Mouse (Mus musculus): ENCODE results near the gene Wipf3. TPM values are rescaled to one million over a fixed set of nuclear protein-coding genes. Genes with fewer than 3 reads are reported as not detected.

Wipf3 gene
- polyA plus RNA-seq, 1 experiment: 8.8 TPM

DNA sequence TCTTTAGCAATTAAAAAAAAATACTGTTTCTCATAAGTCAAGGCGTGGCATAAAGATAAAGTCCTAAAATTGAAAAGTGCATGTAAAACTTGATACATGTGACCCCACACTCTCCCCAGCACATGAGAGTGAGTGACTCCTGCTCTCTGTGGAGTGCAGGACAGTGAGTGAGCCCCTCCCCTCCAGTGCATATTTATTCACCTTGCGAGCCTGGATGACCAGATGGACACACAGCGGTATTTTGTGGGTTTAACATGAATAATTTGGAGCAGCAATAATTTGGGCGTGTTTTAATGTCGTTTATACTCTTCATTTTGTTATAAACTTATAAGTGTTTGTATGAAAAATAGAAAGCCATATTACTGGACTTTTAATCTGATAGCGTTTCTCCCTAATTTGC, 11.3 kb downstream of the Wipf3 start:
- TF ChIP-seq POLR2A (IDR thresholded peaks at IDR 0.05; ENCODE audit: low read depth, low read length): no peak
- TF ChIP-seq CTCF (IDR thresholded peaks at IDR 0.05; ENCODE audit: extremely low read depth, insufficient read length, insufficient replicate concordance, low read depth, low read length): no peak
- WGBS: 90% methylated on average over 6 of the region's 6 CpGs

DNA sequence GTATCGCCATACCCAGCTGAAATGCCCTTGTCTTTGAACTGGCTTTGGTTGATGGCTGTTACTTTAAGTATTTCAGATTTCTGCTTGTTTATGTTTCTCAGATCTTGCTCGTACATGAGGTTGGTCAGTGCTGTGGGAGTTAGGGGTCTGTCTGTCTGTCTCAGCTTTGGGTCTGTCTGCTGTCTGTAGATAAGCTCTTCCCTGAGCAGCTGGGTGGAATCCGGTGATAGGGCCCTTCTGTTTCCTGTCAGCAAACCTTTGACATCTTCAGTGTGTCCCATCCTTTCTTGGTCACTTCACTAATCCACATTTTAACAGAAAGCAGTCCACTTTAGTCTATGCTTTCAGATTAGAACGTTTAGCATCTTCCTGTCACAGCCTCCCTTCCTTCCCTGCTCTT, 14.3 kb downstream of the Wipf3 start:
- 73% methylated on average over 4 of the region's 4 CpGs for WGBS

More for the DNA sequence above, 11.3 kb downstream of the Wipf3 start:
- H3K4me3 ChIP-seq (ENCODE audit: low read depth, low read length): no peak overlapping the region
- 0 out of 2 replicates have a peak, but pooled peaks cover 2% of the 10 kb centered on the region for H3K4me1 ChIP-seq (ENCODE audit: control insufficient read depth, insufficient read depth, insufficient read length, low read length)
- no peak overlapping the region for H3K27ac ChIP-seq (ENCODE audit: insufficient read depth, low read depth, low read length)
- H3K36me3 ChIP-seq (ENCODE audit: control insufficient read depth, insufficient read depth, low read length): no peaks in the 10 kb centered on the region
- no peaks in the 10 kb centered on the region for H3K27me3 ChIP-seq (ENCODE audit: control insufficient read depth, insufficient read depth, low read length)

GRCm38 (mm10) chr6:54444086-54444485, 14.7 kb downstream of the Wipf3 start:
- Histone ChIP-seq H3K27ac (ENCODE audit: insufficient read depth, low read depth, low read length) (no peak overlapping the region), H3K4me3 (ENCODE audit: low read depth, low read length) (no peak overlapping the region), H3K4me1 (ENCODE audit: control insufficient read depth, insufficient read depth, insufficient read length, low read length) (0 out of 2 replicates have a peak, but pooled peaks cover 1% of the 10 kb centered on the region), H3K27me3 (ENCODE audit: control insufficient read depth, insufficient read depth, low read length) (no peaks in the 10 kb centered on the region), H3K36me3 (ENCODE audit: control insufficient read depth, insufficient read depth, low read length) (no peaks in the 10 kb centered on the region)
- 49% methylated on average over 7 of the region's 7 CpGs for WGBS
- TF ChIP-seq CTCF (IDR thresholded peaks at IDR 0.05; ENCODE audit: extremely low read depth, insufficient read length, insufficient replicate concordance, low read depth, low read length) (no peak), POLR2A (IDR thresholded peaks at IDR 0.05; ENCODE audit: low read depth, low read length) (no peak)

More for the DNA sequence above, 14.3 kb downstream of the Wipf3 start:
- 0 out of 2 replicates have a peak, but pooled peaks cover 2% of the 10 kb centered on the region for H3K4me1 ChIP-seq (ENCODE audit: control insufficient read depth, insufficient read depth, insufficient read length, low read length)
- TF ChIP-seq POLR2A (IDR thresholded peaks at IDR 0.05; ENCODE audit: low read depth, low read length) (no peak), CTCF (IDR thresholded peaks at IDR 0.05; ENCODE audit: extremely low read depth, insufficient read length, insufficient replicate concordance, low read depth, low read length) (no peak)
- no peak overlapping the region for H3K27ac ChIP-seq (ENCODE audit: insufficient read depth, low read depth, low read length)
- no peak overlapping the region for H3K4me3 ChIP-seq (ENCODE audit: low read depth, low read length)
- no peaks in the 10 kb centered on the region for H3K27me3 ChIP-seq (ENCODE audit: control insufficient read depth, insufficient read depth, low read length)
- no peaks in the 10 kb centered on the region for H3K36me3 ChIP-seq (ENCODE audit: control insufficient read depth, insufficient read depth, low read length)

DNA sequence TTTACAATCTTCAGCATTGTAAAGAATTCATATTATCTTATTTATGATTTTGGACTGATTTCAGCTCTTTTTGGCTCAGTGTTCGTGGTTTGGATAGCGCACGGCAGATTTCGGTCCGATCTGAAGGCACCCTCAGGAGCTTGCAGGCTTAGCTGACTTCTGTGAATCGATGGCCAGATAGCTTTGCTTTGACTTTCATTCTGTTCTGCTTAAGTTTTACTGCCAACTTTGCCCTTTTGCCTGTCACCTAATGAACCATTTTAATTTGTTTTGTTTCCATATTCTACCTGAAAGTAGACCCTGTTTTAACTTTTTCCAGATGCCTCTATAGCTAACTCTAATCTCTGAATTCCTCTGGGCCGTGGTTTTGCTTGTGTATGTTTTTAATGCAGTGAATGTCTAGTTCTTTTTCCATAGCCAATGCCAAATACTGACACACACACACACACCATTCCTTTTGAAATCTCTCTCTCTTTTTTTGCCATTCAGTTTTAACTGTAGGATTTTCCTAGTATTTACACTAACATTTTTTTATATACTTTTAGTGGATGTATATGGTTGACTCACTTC, 15.9 kb downstream of the Wipf3 start:
- no peaks in the 10 kb centered on the region for H3K27me3 ChIP-seq (ENCODE audit: control insufficient read depth, insufficient read depth, low read length)
- WGBS: 88% methylated on average over 7 of the region's 7 CpGs
- H3K36me3 ChIP-seq (ENCODE audit: control insufficient read depth, insufficient read depth, low read length): no peaks in the 10 kb centered on the region
- H3K4me3 ChIP-seq (ENCODE audit: low read depth, low read length): no peak overlapping the region
- H3K27ac ChIP-seq (ENCODE audit: insufficient read depth, low read depth, low read length): no peak overlapping the region
- no peaks in the 10 kb centered on the region for H3K4me1 ChIP-seq (ENCODE audit: control insufficient read depth, insufficient read depth, insufficient read length, low read length)
- TF ChIP-seq CTCF (IDR thresholded peaks at IDR 0.05; ENCODE audit: extremely low read depth, insufficient read length, insufficient replicate concordance, low read depth, low read length) (no peak), POLR2A (IDR thresholded peaks at IDR 0.05; ENCODE audit: low read depth, low read length) (no peak)

- H3K4me3 ChIP-seq (ENCODE audit: low read depth, low read length): no peak overlapping the region
- H3K36me3 ChIP-seq (ENCODE audit: control insufficient read depth, insufficient read depth, low read length): no peaks in the 10 kb centered on the region
- H3K27ac ChIP-seq (ENCODE audit: insufficient read depth, low read depth, low read length): no peak overlapping the region
- no peaks in the 10 kb centered on the region for H3K27me3 ChIP-seq (ENCODE audit: control insufficient read depth, insufficient read depth, low read length)
- no peaks in the 10 kb centered on the region for H3K4me1 ChIP-seq (ENCODE audit: control insufficient read depth, insufficient read depth, insufficient read length, low read length)
- no peak for TF ChIP-seq POLR2A (IDR thresholded peaks at IDR 0.05; ENCODE audit: low read depth, low read length)
- no peak for TF ChIP-seq CTCF (IDR thresholded peaks at IDR 0.05; ENCODE audit: extremely low read depth, insufficient read length, insufficient replicate concordance, low read depth, low read length)
- 85% methylated on average over 4 of the region's 4 CpGs for WGBS
Observed at GRCm38 (mm10) chr6:54447353-54447752, 17.9 kb downstream of the Wipf3 start.

GRCm38 (mm10) chr6:54459661-54460060, 30.3 kb downstream of the Wipf3 start:
- no peak overlapping the region for H3K4me3 ChIP-seq (ENCODE audit: low read depth, low read length)
- 73% methylated on average over 7 of the region's 7 CpGs for WGBS
- H3K36me3 ChIP-seq (ENCODE audit: control insufficient read depth, insufficient read depth, low read length): no peaks in the 10 kb centered on the region
- peaks cover 5% of the 10 kb centered on the region for H3K4me1 ChIP-seq (ENCODE audit: control insufficient read depth, insufficient read depth, insufficient read length, low read length)
- TF ChIP-seq POLR2A (IDR thresholded peaks at IDR 0.05; ENCODE audit: low read depth, low read length) (no peak), CTCF (IDR thresholded peaks at IDR 0.05; ENCODE audit: extremely low read depth, insufficient read length, insufficient replicate concordance, low read depth, low read length) (no peak)
- no peak overlapping the region for H3K27ac ChIP-seq (ENCODE audit: insufficient read depth, low read depth, low read length)
- H3K27me3 ChIP-seq (ENCODE audit: control insufficient read depth, insufficient read depth, low read length): no peaks in the 10 kb centered on the region

DNA sequence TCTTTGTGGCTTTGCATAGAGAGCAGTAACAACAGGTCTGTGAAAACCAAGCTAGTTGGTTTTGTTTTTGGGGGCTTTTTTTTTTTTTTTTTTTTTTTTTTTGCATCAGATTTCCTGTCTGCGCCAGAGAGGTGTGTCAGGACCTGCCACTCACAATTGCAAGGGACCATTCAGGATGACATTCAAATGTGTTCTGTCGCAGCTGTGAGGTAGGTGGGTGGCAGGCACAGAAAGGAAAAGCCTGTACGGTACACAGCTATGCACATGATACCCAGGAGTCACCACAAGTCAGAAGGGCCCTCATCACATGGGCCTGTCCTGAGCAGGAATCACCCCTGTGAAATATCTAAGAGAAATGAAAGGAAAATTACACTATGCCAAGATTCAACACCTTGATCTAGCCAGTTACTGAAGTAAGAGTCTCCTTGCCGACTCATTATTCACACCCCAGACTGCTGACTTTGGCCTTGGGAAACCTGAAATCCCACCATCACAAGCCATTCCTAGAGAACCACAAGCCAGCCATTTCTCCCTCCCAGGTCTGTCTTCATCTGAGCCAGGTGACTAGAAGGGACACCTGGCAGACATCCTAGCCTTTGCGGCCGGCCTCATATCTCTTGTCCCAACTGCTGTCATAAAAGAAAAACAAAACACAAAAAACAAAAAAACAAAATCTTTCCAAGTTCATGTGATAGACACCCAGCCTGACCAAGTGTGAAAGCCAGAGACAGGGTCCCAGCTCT, 30.9 kb downstream of the Wipf3 start:
- WGBS: 62% methylated on average over 6 of the region's 6 CpGs
- no peak overlapping the region for H3K4me3 ChIP-seq (ENCODE audit: low read depth, low read length)
- TF ChIP-seq CTCF (IDR thresholded peaks at IDR 0.05; ENCODE audit: extremely low read depth, insufficient read length, insufficient replicate concordance, low read depth, low read length): no peak
- TF ChIP-seq POLR2A (IDR thresholded peaks at IDR 0.05; ENCODE audit: low read depth, low read length): no peak
- H3K27me3 ChIP-seq (ENCODE audit: control insufficient read depth, insufficient read depth, low read length): no peaks in the 10 kb centered on the region
- peaks cover 5% of the 10 kb centered on the region for H3K4me1 ChIP-seq (ENCODE audit: control insufficient read depth, insufficient read depth, insufficient read length, low read length)
- H3K36me3 ChIP-seq (ENCODE audit: control insufficient read depth, insufficient read depth, low read length): no peaks in the 10 kb centered on the region
- no peak overlapping the region for H3K27ac ChIP-seq (ENCODE audit: insufficient read depth, low read depth, low read length)

Measured in small intestine, adult 2 months (tissue).